Mouse (Mus musculus): Measurements from ENCODE around the gene Trpm8. TPM values are rescaled to one million over a fixed set of nuclear protein-coding genes. Genes with fewer than 3 reads are reported as not detected.

The Trpm8 gene
- polyA plus RNA-seq, 1 experiment from 2014 or later: not detected

DNA sequence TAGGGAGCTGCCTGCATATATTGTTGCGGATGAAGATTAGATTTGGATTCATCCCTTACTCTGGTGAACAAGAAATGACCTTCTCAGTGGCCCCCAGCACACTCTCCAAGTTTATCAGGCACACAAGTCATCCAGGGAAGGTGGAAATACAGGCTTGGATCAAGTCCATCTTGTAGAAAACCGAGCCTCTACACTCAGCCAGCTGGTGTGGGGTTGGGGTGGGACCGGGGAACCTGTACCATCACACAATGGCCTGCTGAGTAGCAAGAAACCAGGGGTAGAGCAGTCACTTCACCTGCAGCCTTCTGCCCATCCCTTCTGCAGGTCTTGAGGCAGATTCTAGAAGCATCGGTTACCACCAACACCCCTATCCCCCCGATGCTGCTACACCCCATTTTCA lies 42.8 kb upstream of the Trpm8 start:
- 47% methylated on average over 5 of the region's 5 CpGs for WGBS
- ATAC-seq (ENCODE audit: insufficient number of reproducible peaks, insufficient read depth, low FRiP score, low TSS enrichment, low read depth): no peak
- Histone ChIP-seq H3K36me3 (no peaks in the 10 kb centered on the region), H3K4me2 (no peak overlapping the region), H3K9ac (replicated peaks) (no peak overlapping the region), H3K4me3 (replicated peaks) (no peak overlapping the region), H3K9me3 (peaks cover 97% of the 10 kb centered on the region), H3K4me1 (replicated peaks) (no peaks in the 10 kb centered on the region), H3K27ac (no peak overlapping the region), H3K27me3 (no peaks in the 10 kb centered on the region)

DNA sequence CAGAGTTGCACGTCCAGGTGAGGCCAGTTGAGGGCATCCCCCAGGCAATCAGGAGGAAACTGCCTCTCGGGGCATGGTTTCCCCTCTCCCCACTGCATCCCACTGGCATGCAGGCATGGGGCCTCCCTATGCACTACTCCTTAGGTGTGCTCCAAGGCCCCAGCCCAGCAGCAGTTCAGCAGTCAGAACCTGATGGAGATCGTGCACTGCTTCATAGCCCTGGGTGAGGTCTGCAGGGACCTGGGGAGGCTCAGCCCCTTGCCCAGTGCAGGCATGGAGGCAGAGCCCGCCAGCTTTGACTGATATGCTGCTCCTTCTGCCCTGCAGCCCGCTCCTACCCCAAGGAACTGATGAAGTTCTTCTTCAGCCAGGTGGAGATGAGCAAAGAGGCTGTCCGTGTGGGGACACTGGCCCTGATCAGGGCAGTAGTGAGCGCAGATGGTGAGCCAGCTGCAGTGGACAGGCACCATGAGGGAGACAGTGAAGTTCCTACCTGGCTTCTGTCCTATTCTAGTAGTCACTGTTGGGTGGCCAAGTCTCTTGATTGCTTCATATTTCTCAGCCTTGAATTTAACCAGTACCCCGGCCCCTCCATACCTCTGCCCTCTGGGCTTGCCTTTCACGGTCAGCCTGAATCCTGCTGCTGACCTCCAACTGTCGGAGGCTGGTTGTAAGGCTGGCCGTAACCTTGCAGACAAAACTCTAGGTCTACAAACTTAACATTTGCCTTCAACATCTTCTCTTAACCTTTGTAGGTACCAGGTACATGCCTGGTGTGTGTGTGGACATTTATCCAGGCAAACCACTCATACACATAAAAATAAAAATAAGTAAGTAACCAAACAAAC lies 42.2 kb upstream of the Trpm8 start:
- Histone ChIP-seq H3K9ac (replicated peaks) (no peak overlapping the region), H3K4me1 (replicated peaks) (no peaks in the 10 kb centered on the region), H3K36me3 (no peaks in the 10 kb centered on the region), H3K4me2 (no peak overlapping the region), H3K9me3 (peaks cover 97% of the 10 kb centered on the region), H3K27ac (no peak overlapping the region), H3K27me3 (no peaks in the 10 kb centered on the region), H3K4me3 (replicated peaks) (no peak overlapping the region)
- ATAC-seq (ENCODE audit: insufficient number of reproducible peaks, insufficient read depth, low FRiP score, low TSS enrichment, low read depth): peak; percentile 12; the same call in 1 of the 2 replicates
- 64% methylated on average over 11 of the region's 11 CpGs for WGBS

DNA sequence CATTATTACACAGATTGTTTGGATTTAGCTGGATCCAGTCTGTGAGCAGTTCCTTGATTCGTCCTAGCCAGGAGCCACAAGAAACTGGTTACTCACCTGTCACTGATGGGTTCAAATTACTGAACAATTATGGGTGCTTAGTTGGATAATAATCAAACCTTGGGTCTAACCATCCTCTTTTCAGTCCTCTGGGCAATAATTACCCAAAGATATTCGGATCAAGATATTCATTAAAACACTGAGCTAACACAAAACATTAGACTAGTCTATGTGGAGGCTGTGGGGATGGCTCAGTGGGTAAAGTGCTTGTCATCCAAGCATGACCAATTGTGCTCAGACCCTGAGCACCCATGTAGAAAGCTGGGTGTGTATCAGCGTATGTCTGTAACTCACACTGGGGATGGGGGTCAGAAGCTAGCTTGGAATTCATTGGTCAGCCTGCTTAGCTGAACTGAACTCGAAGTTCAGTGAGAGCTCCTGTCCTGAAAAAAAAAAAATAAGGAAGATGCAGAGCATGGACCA lies 41.5 kb upstream of the Trpm8 start:
- Histone ChIP-seq H3K27ac (no peak overlapping the region), H3K4me3 (replicated peaks) (no peak overlapping the region), H3K9ac (replicated peaks) (no peak overlapping the region), H3K4me2 (no peak overlapping the region), H3K9me3 (peaks cover 97% of the 10 kb centered on the region), H3K36me3 (no peaks in the 10 kb centered on the region), H3K4me1 (replicated peaks) (no peaks in the 10 kb centered on the region), H3K27me3 (no peaks in the 10 kb centered on the region)
- no peak for ATAC-seq (ENCODE audit: insufficient number of reproducible peaks, insufficient read depth, low FRiP score, low TSS enrichment, low read depth)
- 66% methylated on average over 4 of the region's 4 CpGs for WGBS

DNA sequence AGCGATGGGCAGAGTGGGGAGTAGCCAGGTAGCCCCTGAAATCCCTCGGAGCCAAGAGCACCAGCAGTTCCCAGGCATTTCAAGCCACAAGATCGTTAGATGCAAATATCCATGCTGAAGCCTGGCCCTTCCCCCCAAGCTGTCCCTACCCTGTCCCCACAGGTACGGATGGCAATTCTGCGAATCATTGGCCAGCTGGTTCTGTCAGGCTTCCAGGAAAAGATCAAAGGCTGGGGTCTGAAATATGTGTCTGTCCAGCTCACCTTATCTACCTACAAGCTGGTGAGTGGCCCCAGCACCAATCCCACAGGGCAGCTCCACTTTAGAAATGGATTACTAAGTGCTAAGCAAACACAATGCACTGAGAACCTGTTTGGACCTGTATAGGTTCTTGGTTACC lies 40.1 kb upstream of the Trpm8 start:
- Histone ChIP-seq H3K4me2 (no peak overlapping the region), H3K4me1 (replicated peaks) (no peaks in the 10 kb centered on the region), H3K9me3 (peaks cover 92% of the 10 kb centered on the region), H3K9ac (replicated peaks) (no peak overlapping the region), H3K36me3 (no peaks in the 10 kb centered on the region), H3K27ac (no peak overlapping the region), H3K27me3 (no peaks in the 10 kb centered on the region), H3K4me3 (replicated peaks) (no peak overlapping the region)
- 74% methylated on average over 5 of the region's 5 CpGs for WGBS
- no peak for ATAC-seq (ENCODE audit: insufficient number of reproducible peaks, insufficient read depth, low FRiP score, low TSS enrichment, low read depth)

DNA sequence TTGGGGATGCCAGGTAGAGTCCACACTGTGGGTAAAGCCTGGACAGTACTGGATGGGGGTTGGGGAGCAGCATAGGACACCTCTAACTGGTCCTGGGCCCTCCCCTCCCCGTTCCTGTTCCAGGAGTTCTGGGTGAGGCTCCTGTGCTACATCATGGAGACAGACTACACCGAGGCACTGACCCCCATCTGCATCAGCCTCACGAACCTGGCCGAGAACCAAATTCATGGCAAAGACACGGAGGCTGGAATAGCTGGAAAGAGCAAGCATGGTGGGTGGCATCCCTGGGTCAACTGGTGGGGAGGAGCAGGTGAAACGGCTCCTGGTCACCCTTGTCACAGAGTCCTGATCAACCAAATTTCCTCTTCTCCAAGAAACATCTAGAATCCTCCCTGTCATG lies 38.7 kb upstream of the Trpm8 start:
- Histone ChIP-seq H3K36me3 (no peaks in the 10 kb centered on the region), H3K4me2 (no peak overlapping the region), H3K4me1 (replicated peaks) (no peaks in the 10 kb centered on the region), H3K4me3 (replicated peaks) (no peak overlapping the region), H3K9ac (replicated peaks) (no peak overlapping the region), H3K27me3 (no peaks in the 10 kb centered on the region), H3K9me3 (peaks cover 91% of the 10 kb centered on the region), H3K27ac (no peak overlapping the region)
- ATAC-seq (ENCODE audit: insufficient number of reproducible peaks, insufficient read depth, low FRiP score, low TSS enrichment, low read depth): no peak
- 76% methylated on average over 6 of the region's 6 CpGs for WGBS

DNA sequence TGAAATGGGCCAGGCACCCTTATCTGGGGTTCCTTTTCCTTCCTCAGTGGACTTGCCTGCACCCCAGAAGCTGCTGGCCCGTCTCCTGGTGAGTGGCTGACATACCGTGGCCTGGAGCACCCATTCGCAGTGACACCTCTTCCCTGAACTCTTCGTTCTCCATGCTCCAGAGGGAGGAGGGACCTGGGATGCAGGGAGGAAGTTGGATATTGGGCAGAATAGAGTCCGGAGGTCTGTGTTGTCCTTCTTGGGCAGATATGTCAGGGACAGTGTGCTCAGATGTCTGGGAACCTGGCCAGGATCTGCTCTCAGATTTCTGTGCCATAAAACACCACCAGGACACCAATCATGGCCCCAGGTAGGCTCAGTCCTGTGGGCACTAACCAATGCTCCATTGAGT lies 37.4 kb upstream of the Trpm8 start:
- WGBS: 76% methylated on average over 5 of the region's 5 CpGs
- no peak overlapping the region for H3K27ac ChIP-seq
- H3K4me3 ChIP-seq (replicated peaks): no peak overlapping the region
- no peaks in the 10 kb centered on the region for H3K27me3 ChIP-seq
- no peaks in the 10 kb centered on the region for H3K4me1 ChIP-seq (replicated peaks)
- no peak overlapping the region for H3K9ac ChIP-seq (replicated peaks)
- no peak overlapping the region for H3K4me2 ChIP-seq
- no peaks in the 10 kb centered on the region for H3K36me3 ChIP-seq
- no peak for ATAC-seq (ENCODE audit: insufficient number of reproducible peaks, insufficient read depth, low FRiP score, low TSS enrichment, low read depth)
- peaks cover 91% of the 10 kb centered on the region for H3K9me3 ChIP-seq

DNA sequence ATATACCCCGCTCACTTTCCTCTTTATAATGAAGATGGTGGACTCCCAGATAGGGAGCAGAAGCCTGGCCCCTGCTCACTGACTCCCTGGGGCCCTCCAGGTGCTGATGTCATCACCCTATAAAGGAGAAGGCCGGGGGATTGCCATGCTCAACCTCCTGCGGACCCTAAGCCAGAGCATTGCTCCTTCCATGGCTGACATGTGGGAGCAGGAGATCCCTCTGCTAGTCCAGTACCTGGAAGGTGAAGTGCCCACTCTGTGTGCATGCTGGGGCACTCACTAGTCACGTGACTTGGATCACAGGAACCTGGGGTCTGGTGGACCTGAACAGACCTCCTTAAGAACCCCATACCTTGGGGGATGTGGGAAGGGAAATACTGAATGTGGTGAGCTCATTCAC lies 36.9 kb upstream of the Trpm8 start:
- ATAC-seq (ENCODE audit: insufficient number of reproducible peaks, insufficient read depth, low FRiP score, low TSS enrichment, low read depth): no peak
- H3K27me3 ChIP-seq: no peaks in the 10 kb centered on the region
- WGBS: 72% methylated on average over 4 of the region's 4 CpGs

DNA sequence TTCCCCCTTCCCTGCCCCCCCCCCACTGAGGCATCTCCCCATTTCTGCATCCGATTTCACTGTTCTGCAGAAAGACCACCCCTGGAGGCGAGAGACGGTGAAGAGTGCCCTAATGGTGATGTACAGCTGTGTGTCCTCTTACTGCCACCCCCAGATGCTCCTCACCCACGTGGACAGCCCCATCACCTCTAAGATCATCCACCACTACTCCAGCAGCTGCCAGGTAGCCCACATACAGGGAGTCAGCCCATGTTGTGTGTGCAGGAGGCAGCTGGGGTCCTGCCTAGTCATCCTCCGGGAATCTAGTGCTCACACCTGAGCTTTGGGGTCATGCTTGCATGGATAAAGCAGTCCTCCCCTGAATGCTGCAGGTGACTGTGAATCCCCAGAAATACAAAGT lies 33.6 kb upstream of the Trpm8 start:
- no peak for ATAC-seq (ENCODE audit: insufficient number of reproducible peaks, insufficient read depth, low FRiP score, low TSS enrichment, low read depth)
- 64% methylated on average over 5 of the region's 5 CpGs for WGBS
- no peak overlapping the region for H3K9ac ChIP-seq (replicated peaks)

More for the DNA sequence above, 36.9 kb upstream of the Trpm8 start:
- Histone ChIP-seq H3K9ac (replicated peaks) (no peak overlapping the region), H3K4me3 (replicated peaks) (no peak overlapping the region), H3K27ac (no peak overlapping the region), H3K4me2 (no peak overlapping the region), H3K36me3 (no peaks in the 10 kb centered on the region), H3K9me3 (peaks cover 91% of the 10 kb centered on the region), H3K4me1 (replicated peaks) (no peaks in the 10 kb centered on the region)

DNA sequence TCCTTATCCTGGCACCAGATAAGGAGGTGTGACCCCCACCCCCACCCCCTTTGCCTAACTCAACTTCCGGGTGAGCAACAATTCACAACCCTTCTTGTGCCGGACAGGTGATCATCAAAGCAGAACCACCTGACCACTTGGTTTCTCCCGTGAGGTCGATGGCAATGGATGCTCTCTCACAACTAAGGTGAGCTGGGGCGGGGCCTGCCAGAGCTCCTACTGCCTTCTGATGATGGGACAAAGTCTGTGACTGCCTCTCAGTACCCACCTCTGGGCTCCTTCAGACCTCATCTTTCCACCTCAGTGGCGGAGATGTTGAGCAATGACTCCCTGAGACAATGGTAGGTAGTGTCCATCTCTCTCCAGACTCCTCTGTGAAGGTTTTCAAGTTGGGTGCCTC lies 31.6 kb upstream of the Trpm8 start:
- H3K27me3 ChIP-seq: no peaks in the 10 kb centered on the region
- peaks cover 94% of the 10 kb centered on the region for H3K9me3 ChIP-seq
- H3K27ac ChIP-seq: no peak overlapping the region
- no peak overlapping the region for H3K4me2 ChIP-seq
- no peak for ATAC-seq (ENCODE audit: insufficient number of reproducible peaks, insufficient read depth, low FRiP score, low TSS enrichment, low read depth)
- no peak overlapping the region for H3K9ac ChIP-seq (replicated peaks)
- H3K4me3 ChIP-seq (replicated peaks): no peak overlapping the region
- H3K36me3 ChIP-seq: no peaks in the 10 kb centered on the region
- H3K4me1 ChIP-seq (replicated peaks): no peaks in the 10 kb centered on the region
- 77% methylated on average over 6 of the region's 6 CpGs for WGBS

More for the DNA sequence above, 33.6 kb upstream of the Trpm8 start:
- H3K4me3 ChIP-seq (replicated peaks): no peak overlapping the region
- no peaks in the 10 kb centered on the region for H3K4me1 ChIP-seq (replicated peaks)
- H3K36me3 ChIP-seq: no peaks in the 10 kb centered on the region
- no peaks in the 10 kb centered on the region for H3K27me3 ChIP-seq
- H3K27ac ChIP-seq: no peak overlapping the region
- H3K4me2 ChIP-seq: no peak overlapping the region
- peaks cover 94% of the 10 kb centered on the region for H3K9me3 ChIP-seq

DNA sequence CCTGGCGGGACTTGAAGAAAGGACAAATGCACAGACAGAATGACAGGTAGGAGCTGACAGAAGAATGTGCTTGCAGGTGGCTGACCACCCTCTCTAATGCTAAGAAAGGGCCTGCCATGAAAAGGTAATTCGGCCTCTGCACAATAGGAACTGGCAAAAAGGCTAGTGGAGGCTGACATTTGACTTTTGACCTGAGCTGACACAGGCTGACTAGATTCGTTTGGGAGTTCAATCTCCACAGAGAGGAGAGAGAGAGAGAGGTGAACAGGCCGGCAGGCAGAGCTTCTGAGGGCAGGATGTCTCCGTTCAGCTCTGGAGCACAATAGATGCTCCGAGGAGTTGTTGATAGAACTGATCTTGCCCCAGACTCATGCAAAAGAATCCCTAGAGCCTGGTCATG lies 31.1 kb upstream of the Trpm8 start:
- Histone ChIP-seq H3K9me3 (peaks cover 94% of the 10 kb centered on the region), H3K4me1 (replicated peaks) (no peaks in the 10 kb centered on the region), H3K9ac (replicated peaks) (no peak overlapping the region), H3K27ac (no peak overlapping the region), H3K36me3 (no peaks in the 10 kb centered on the region), H3K4me3 (replicated peaks) (no peak overlapping the region), H3K4me2 (no peak overlapping the region), H3K27me3 (no peaks in the 10 kb centered on the region)
- 53% methylated on average over 6 of the region's 6 CpGs for WGBS
- no peak for ATAC-seq (ENCODE audit: insufficient number of reproducible peaks, insufficient read depth, low FRiP score, low TSS enrichment, low read depth)

DNA sequence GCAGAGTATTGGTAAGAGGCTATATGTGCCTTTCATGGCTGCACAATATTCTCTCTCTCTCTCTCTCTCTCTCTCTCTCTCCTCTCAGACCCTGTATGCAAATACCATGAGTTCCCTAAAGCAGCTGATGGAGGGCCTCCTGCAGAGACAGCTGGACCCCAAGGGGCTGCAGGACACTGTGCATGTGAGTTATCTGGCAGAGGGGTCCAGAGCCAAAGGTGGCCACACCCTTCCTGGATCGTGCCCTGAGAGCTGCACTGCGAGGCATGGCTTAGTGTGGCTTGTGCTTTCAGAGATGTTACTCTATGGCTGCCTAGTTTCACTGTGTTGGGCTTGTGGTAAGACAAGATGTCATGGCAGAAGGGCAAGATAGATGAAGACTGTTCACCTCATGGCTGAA lies 29.8 kb upstream of the Trpm8 start:
- no peak overlapping the region for H3K4me3 ChIP-seq (replicated peaks)
- H3K27me3 ChIP-seq: no peaks in the 10 kb centered on the region
- H3K9me3 ChIP-seq: peaks cover 96% of the 10 kb centered on the region
- no peak overlapping the region for H3K9ac ChIP-seq (replicated peaks)
- no peak overlapping the region for H3K4me2 ChIP-seq
- no peaks in the 10 kb centered on the region for H3K36me3 ChIP-seq
- H3K4me1 ChIP-seq (replicated peaks): no peaks in the 10 kb centered on the region
- no peak overlapping the region for H3K27ac ChIP-seq
- 58% methylated on average over 2 of the region's 2 CpGs for WGBS
- no peak for ATAC-seq (ENCODE audit: insufficient number of reproducible peaks, insufficient read depth, low FRiP score, low TSS enrichment, low read depth)

DNA sequence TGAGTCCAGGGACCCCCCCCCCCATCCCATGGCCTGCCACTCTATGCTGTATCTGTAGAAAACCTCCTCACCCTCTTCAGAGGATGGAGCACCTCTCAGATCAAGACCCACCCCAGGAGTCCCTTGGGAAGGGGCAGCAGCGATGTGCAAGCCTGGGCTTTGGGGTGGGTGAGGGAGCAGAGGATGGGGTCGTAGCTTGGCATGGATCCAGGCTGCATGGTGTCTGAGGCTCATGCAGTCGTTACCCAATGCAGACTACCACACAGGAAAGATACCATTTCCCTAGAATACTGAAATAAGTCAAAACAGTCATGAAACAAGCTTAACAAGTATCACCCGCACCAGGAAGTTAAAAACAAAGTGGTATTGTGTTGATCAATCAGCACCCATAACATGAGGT lies 28.8 kb upstream of the Trpm8 start:
- WGBS: 73% methylated on average over 4 of the region's 4 CpGs
- Histone ChIP-seq H3K9me3 (peaks cover 96% of the 10 kb centered on the region), H3K4me2 (no peak overlapping the region), H3K36me3 (no peaks in the 10 kb centered on the region), H3K27me3 (no peaks in the 10 kb centered on the region), H3K4me1 (replicated peaks) (no peaks in the 10 kb centered on the region), H3K9ac (replicated peaks) (no peak overlapping the region), H3K4me3 (replicated peaks) (no peak overlapping the region), H3K27ac (no peak overlapping the region)
- no peak for ATAC-seq (ENCODE audit: insufficient number of reproducible peaks, insufficient read depth, low FRiP score, low TSS enrichment, low read depth)

Measured in limb, embryonic 12.5 days (tissue).